Mouse (Mus musculus) lung, adult 2 months (tissue): ENCODE measurements around the gene Limk1.

Source experiments
- CTCF ChIP-seq: fragments of 200-500 bp; IDR thresholded peaks from 2 replicates; pipeline ENCODE4 v1.5.1; 2011; ENCODE audit warnings: mild to moderate bottlenecking, low read length, control low read depth; ENCODE audit not compliant: insufficient read depth
- POLR2A ChIP-seq: fragments of 200-500 bp; IDR thresholded peaks from 2 replicates; pipeline ENCODE4 v1.6.1; 2011; ENCODE audit warnings: low read depth, mild to moderate bottlenecking, control low read depth, low read length, borderline replicate concordance; ENCODE audit errors: extremely low read depth

- TF ChIP-seq POLR2A: no peak
- TF ChIP-seq CTCF: no peak
Measured at GRCm38 (mm10) chr5:134611810-134612521, 76.4 kb downstream of the Limk1 start.
